ENCODE assay signal across 17 mouse cellular contexts in genomic region chr14:45544026-45544425, GRCm38 (mm10). TPM values are rescaled to one million over a fixed set of nuclear protein-coding genes. Genes with fewer than 3 reads are reported as not detected.
"Had no signal": no experiment of that assay in that cellular context is flagged by ENCODE, and none has a peak within 500 bp of the region (broad histone marks: within the 10 kb centered on the region; RNA-seq: fewer than 3 reads in every experiment).

No protein-coding gene starts in this region.

- H3K36me3 ChIP-seq: intestine, embryonic 15.5 days; liver, embryonic 13.5 days; midbrain, embryonic 12.5 days; midbrain, embryonic 15.5 days; neural tube, embryonic 12.5 days; neural tube, embryonic 15.5 days had no signal

- H3K9me3 ChIP-seq: intestine, embryonic 15.5 days; liver, embryonic 13.5 days; midbrain, embryonic 12.5 days; midbrain, embryonic 15.5 days; neural tube, embryonic 12.5 days; neural tube, embryonic 15.5 days had no signal

- DNase-seq: layer of hippocampus, postnatal 36 days; liver, embryonic 13.5 days; lung, adult 2 months; lung, postnatal 14 days; right cerebral cortex, adult 18-20 months; right cerebral cortex, postnatal 14 days; right cerebral cortex, postnatal 4 days; thymus, adult 18-20 months; thymus, postnatal 36 days had no signal

- H3K4me3 ChIP-seq: intestine, embryonic 15.5 days; left cerebral cortex, adult 2 months; liver, embryonic 13.5 days; midbrain, embryonic 12.5 days; midbrain, embryonic 15.5 days; neural tube, embryonic 12.5 days; neural tube, embryonic 15.5 days had no signal

- H3K27me3 ChIP-seq: intestine, embryonic 15.5 days; liver, embryonic 13.5 days; midbrain, embryonic 12.5 days; midbrain, embryonic 15.5 days; neural tube, embryonic 12.5 days; neural tube, embryonic 15.5 days had no signal

- H3K4me1 ChIP-seq: neural tube, embryonic 15.5 days had no signal

- H3K27ac ChIP-seq: intestine, embryonic 15.5 days; left cerebral cortex, adult 2 months; liver, embryonic 13.5 days; macrophage; midbrain, embryonic 12.5 days; midbrain, embryonic 15.5 days; neural tube, embryonic 12.5 days; neural tube, embryonic 15.5 days; stomach, postnatal 0 days had no signal

RNA-seq across cellular contexts. Expression of gene Fermt2, which starts 14.1 kb away (rescaled TPM):
- polyA plus RNA-seq: macrophage had no signal
